Mouse (Mus musculus) liver, adult 2 months (tissue): Measurements from ENCODE around the gene Muc2. TPM values are rescaled to one million over a fixed set of nuclear protein-coding genes. Genes with fewer than 3 reads are reported as not detected.
A peak's percentile ranks its signal among the peaks of the same experiment; 100 is the strongest.

Experiments
- DNase-seq: peaks from one replicate; pipeline ENCODE4 v3.0.0-alpha.2; 2011; ENCODE audit warnings: low read depth, low spot score; ENCODE audit errors: extremely low read depth
- H3K27ac ChIP-seq: fragments of 200-500 bp; replicated peaks from 2 replicates; pipeline ENCODE4 v1.5.1; 2012; ENCODE audit warnings: low read depth, mild to moderate bottlenecking, control low read depth, inconsistent platforms, low read length; ENCODE audit not compliant: insufficient read depth
- H3K27me3 ChIP-seq: fragments of 200-500 bp; 2 replicates; pipeline ENCODE4 v1.6.1; 2012; ENCODE audit warnings: mild to moderate bottlenecking, moderate library complexity, low read length, inconsistent platforms; ENCODE audit not compliant: control insufficient read depth, insufficient read depth
- H3K36me3 ChIP-seq: fragments of 200-500 bp; 2 replicates; pipeline ENCODE4 v1.6.1; 2012; ENCODE audit warnings: low read length, inconsistent platforms; ENCODE audit not compliant: control insufficient read depth, insufficient read depth
- H3K4me1 ChIP-seq: fragments of 200-500 bp; 2 replicates; pipeline ENCODE4 v1.6.1; 2011; ENCODE audit warnings: low read length; ENCODE audit not compliant: control insufficient read depth, insufficient read depth
- H3K4me3 ChIP-seq: fragments of 200-500 bp; 2 replicates; pipeline ENCODE4 v1.5.1; 2011; ENCODE audit warnings: low read depth, mild to moderate bottlenecking, control low read depth, low read length, moderate library complexity; ENCODE audit not compliant: insufficient read depth
- H3K79me2 ChIP-seq: fragments of 200-500 bp; 2 replicates; pipeline ENCODE4 v1.6.1; 2012; ENCODE audit warnings: inconsistent platforms, mild to moderate bottlenecking, low read length, moderate library complexity; ENCODE audit not compliant: control insufficient read depth, insufficient read depth
- H3K9ac ChIP-seq: fragments of 200-500 bp; 2 replicates; pipeline ENCODE4 v1.6.1; 2012; ENCODE audit warnings: low read depth, mild to moderate bottlenecking, control low read depth, inconsistent platforms, low read length
- CTCF ChIP-seq: fragments of 200-500 bp; IDR thresholded peaks from 2 replicates; pipeline ENCODE4 v1.5.1; 2011; ENCODE audit warnings: low read depth, low read length, control low read depth
- POLR2A ChIP-seq: fragments of 200-500 bp; IDR thresholded peaks from 2 replicates; pipeline ENCODE4 v1.6.1; 2011; ENCODE audit warnings: low read length, control low read depth; ENCODE audit not compliant: insufficient read depth; ENCODE audit errors: extremely low read depth
- WGBS: fragments of 180-500 bp; shearing (Covaris S2); methylation state at CpG from one replicate; pipeline ENCODE4 v1.1.7; 2018; 5-methylcytosine and 5-hydroxymethylcytosine counted together
- polyA plus RNA-seq: library from polyadenylated mRNA; depleted of rRNA; stranded (reverse); fragments of >200 nt; gene quantifications from 2 replicates; pipeline ENCODE4 v1.2.3, GENCODE M21; 2012
- total RNA-seq: library from RNA; depleted of rRNA; stranded (reverse); fragments of >200 nt; gene quantifications from 2 replicates; pipeline ENCODE4 v1.2.3, GENCODE M21; 2014

Gene Muc2
- total and polyA plus RNA-seq, 2 experiments: 3.7 TPM; not detected in 1

GRCm38 (mm10) chr7:141699556-141700220 lies 9.5 kb downstream of the Muc2 start:
- H3K4me3 ChIP-seq: no peak overlapping the region
- no peaks in the 10 kb centered on the region for H3K36me3 ChIP-seq
- TF ChIP-seq POLR2A (no peak), CTCF (no peak)
- H3K27ac ChIP-seq: no peak overlapping the region
- DNase-seq: no peak
- H3K9ac ChIP-seq: no peak overlapping the region
- no peaks in the 10 kb centered on the region for H3K4me1 ChIP-seq
- 69% methylated on average over 8 of the region's 8 CpGs for WGBS
- H3K79me2 ChIP-seq: no peaks in the 10 kb centered on the region; the same call in 1 of the 2 replicates
- H3K27me3 ChIP-seq: peaks cover 5% of the 10 kb centered on the region; the same call in 1 of the 2 replicates

- no peak overlapping the region for H3K4me3 ChIP-seq
- H3K36me3 ChIP-seq: no peaks in the 10 kb centered on the region
- no peak for TF ChIP-seq CTCF
- no peak for TF ChIP-seq POLR2A
- WGBS: 85% methylated on average over 7 of the region's 7 CpGs
- no peaks in the 10 kb centered on the region for H3K79me2 ChIP-seq
- H3K9ac ChIP-seq: no peak overlapping the region
- H3K27me3 ChIP-seq: no peaks in the 10 kb centered on the region
- no peaks in the 10 kb centered on the region for H3K4me1 ChIP-seq
- H3K27ac ChIP-seq: no peak overlapping the region
- no peak for DNase-seq
These were observed 57.4 kb downstream of the Muc2 start for GRCm38 (mm10) chr7:141747451-141748100.

- Histone ChIP-seq H3K36me3 (no peaks in the 10 kb centered on the region), H3K27ac (no peak overlapping the region), H3K4me3 (no peak overlapping the region), H3K79me2 (no peaks in the 10 kb centered on the region), H3K27me3 (no peaks in the 10 kb centered on the region), H3K9ac (no peak overlapping the region), H3K4me1 (no peaks in the 10 kb centered on the region)
- TF ChIP-seq CTCF (no peak), POLR2A (no peak)
- 56% methylated on average over 6 of the region's 6 CpGs for whole genome bisulfite sequencing
- DNase-seq: no peak
These were observed 62.4 kb downstream of the Muc2 start for GRCm38 (mm10) chr7:141752513-141752912.

- no peaks in the 10 kb centered on the region for H3K4me1 ChIP-seq
- no peaks in the 10 kb centered on the region for H3K27me3 ChIP-seq
- TF ChIP-seq POLR2A (no peak), CTCF (peak; percentile 60)
- no peak overlapping the region for H3K27ac ChIP-seq
- 45% methylated on average over 4 of the region's 4 CpGs for WGBS
- H3K79me2 ChIP-seq: no peaks in the 10 kb centered on the region
- no peak overlapping the region for H3K4me3 ChIP-seq
- peak; percentile 63 for DNase-seq
- H3K36me3 ChIP-seq: no peaks in the 10 kb centered on the region
- H3K9ac ChIP-seq: no peak overlapping the region
These were observed 65.7 kb downstream of the Muc2 start for GRCm38 (mm10) chr7:141755831-141756230.

GRCm38 (mm10) chr7:141758291-141758690 lies 68.2 kb downstream of the Muc2 start:
- no peaks in the 10 kb centered on the region for H3K79me2 ChIP-seq
- no peaks in the 10 kb centered on the region for H3K4me1 ChIP-seq
- WGBS: 63% methylated on average over 4 of the region's 4 CpGs
- no peak for TF ChIP-seq CTCF
- no peak for TF ChIP-seq POLR2A
- no peaks in the 10 kb centered on the region for H3K27me3 ChIP-seq
- H3K9ac ChIP-seq: no peak overlapping the region
- no peak overlapping the region for H3K4me3 ChIP-seq
- H3K27ac ChIP-seq: no peak overlapping the region
- no peaks in the 10 kb centered on the region for H3K36me3 ChIP-seq
- no peak for DNase-seq

GRCm38 (mm10) chr7:141770521-141770920 lies 80.4 kb downstream of the Muc2 start:
- Histone ChIP-seq H3K36me3 (no peaks in the 10 kb centered on the region), H3K4me1 (no peaks in the 10 kb centered on the region), H3K4me3 (no peak overlapping the region), H3K9ac (no peak overlapping the region), H3K27me3 (no peaks in the 10 kb centered on the region), H3K79me2 (no peaks in the 10 kb centered on the region), H3K27ac (no peak overlapping the region)
- TF ChIP-seq POLR2A: no peak
- TF ChIP-seq CTCF: no peak
- WGBS: 84% methylated on average over 3 of the region's 3 CpGs
- DNase-seq: no peak
